Mouse (Mus musculus): Measurements from ENCODE around the gene Rhox3c. TPM values are rescaled to one million over a fixed set of nuclear protein-coding genes. Genes with fewer than 3 reads are reported as not detected.

Rhox3c gene
- not detected for polyA plus RNA-seq (2014; fragmentation: Illumina TruSeq; extraction: RNeasy Lipid Tissue Mini Kit (QIAGEN cat#74804); ENCODE audit: low read depth, low replicate concordance)

GRCm38 (mm10) chrX:37458285-37458684 lies at the start of gene Rhox3c:
Rhox3c (plus strand) TSS chrX:37458585.

GRCm38 (mm10) chrX:37411767-37412166 lies 46.6 kb upstream of the Rhox3c start, which contains the start of gene Rhox2b:
Rhox2b (plus strand) TSS chrX:37412067.

GRCm38 (mm10) chrX:37432194-37432593 lies 26.2 kb upstream of the Rhox3c start, which contains the start of gene Rhox4b:
Rhox4b (plus strand) TSS chrX:37432494.

GRCm38 (mm10) chrX:37453380-37453779 lies 5.0 kb upstream of the Rhox3c start, which contains the start of gene Rhox2c:
Rhox2c (plus strand) TSS chrX:37453680.

GRCm38 (mm10) chrX:37480037-37480436 lies 21.7 kb downstream of the Rhox3c start, which contains the start of gene Rhox4c:
Rhox4c (plus strand) TSS chrX:37480337.

GRCm38 (mm10) chrX:37514059-37514458 lies 55.7 kb downstream of the Rhox3c start, which contains the start of gene Rhox4d:
Rhox4d (plus strand) TSS chrX:37514359.

Other genes with a start within 250 kb of the Rhox3c start
- gene Gm9, start 247.5 kb upstream of the Rhox3c start, polyA plus RNA-seq (2014; fragmentation: Illumina TruSeq; extraction: RNeasy Lipid Tissue Mini Kit (QIAGEN cat#74804); ENCODE audit: low read depth, low replicate concordance) = not detected
- not detected for gene Rhox1, start 236.3 kb upstream of the Rhox3c start, polyA plus RNA-seq (2014; fragmentation: Illumina TruSeq; extraction: RNeasy Lipid Tissue Mini Kit (QIAGEN cat#74804); ENCODE audit: low read depth, low replicate concordance)
- not detected for gene Rhox2a, start 213.6 kb upstream of the Rhox3c start, polyA plus RNA-seq (2014; fragmentation: Illumina TruSeq; extraction: RNeasy Lipid Tissue Mini Kit (QIAGEN cat#74804); ENCODE audit: low read depth, low replicate concordance)
- not detected for gene Rhox3a, start 208.7 kb upstream of the Rhox3c start, polyA plus RNA-seq (2014; fragmentation: Illumina TruSeq; extraction: RNeasy Lipid Tissue Mini Kit (QIAGEN cat#74804); ENCODE audit: low read depth, low replicate concordance)
- gene Rhox4a, start 193.2 kb upstream of the Rhox3c start, polyA plus RNA-seq (2014; fragmentation: Illumina TruSeq; extraction: RNeasy Lipid Tissue Mini Kit (QIAGEN cat#74804); ENCODE audit: low read depth, low replicate concordance) = not detected
- not detected for gene Rhox3a2, start 78.6 kb upstream of the Rhox3c start, polyA plus RNA-seq (2014; fragmentation: Illumina TruSeq; extraction: RNeasy Lipid Tissue Mini Kit (QIAGEN cat#74804); ENCODE audit: low read depth, low replicate concordance)
- not detected for gene Rhox4a2, start 67.7 kb upstream of the Rhox3c start, polyA plus RNA-seq (2014; fragmentation: Illumina TruSeq; extraction: RNeasy Lipid Tissue Mini Kit (QIAGEN cat#74804); ENCODE audit: low read depth, low replicate concordance)
- gene Rhox2b, start 46.5 kb upstream of the Rhox3c start, polyA plus RNA-seq (2014; fragmentation: Illumina TruSeq; extraction: RNeasy Lipid Tissue Mini Kit (QIAGEN cat#74804); ENCODE audit: low read depth, low replicate concordance) = not detected
- gene Rhox4b, start 26.1 kb upstream of the Rhox3c start, polyA plus RNA-seq (2014; fragmentation: Illumina TruSeq; extraction: RNeasy Lipid Tissue Mini Kit (QIAGEN cat#74804); ENCODE audit: low read depth, low replicate concordance) = not detected
- gene Rhox2c, start 4.9 kb upstream of the Rhox3c start, polyA plus RNA-seq (2014; fragmentation: Illumina TruSeq; extraction: RNeasy Lipid Tissue Mini Kit (QIAGEN cat#74804); ENCODE audit: low read depth, low replicate concordance) = not detected
- not detected for gene Rhox4c, start 21.8 kb downstream of the Rhox3c start, polyA plus RNA-seq (2014; fragmentation: Illumina TruSeq; extraction: RNeasy Lipid Tissue Mini Kit (QIAGEN cat#74804); ENCODE audit: low read depth, low replicate concordance)
- not detected for gene Rhox2d, start 34.8 kb downstream of the Rhox3c start, polyA plus RNA-seq (2014; fragmentation: Illumina TruSeq; extraction: RNeasy Lipid Tissue Mini Kit (QIAGEN cat#74804); ENCODE audit: low read depth, low replicate concordance)
- gene Rhox4d, start 55.8 kb downstream of the Rhox3c start, polyA plus RNA-seq (2014; fragmentation: Illumina TruSeq; extraction: RNeasy Lipid Tissue Mini Kit (QIAGEN cat#74804); ENCODE audit: low read depth, low replicate concordance) = not detected
- gene Rhox2e, start 71.9 kb downstream of the Rhox3c start, polyA plus RNA-seq (2014; fragmentation: Illumina TruSeq; extraction: RNeasy Lipid Tissue Mini Kit (QIAGEN cat#74804); ENCODE audit: low read depth, low replicate concordance) = not detected
- gene Rhox3e, start 83.4 kb downstream of the Rhox3c start, polyA plus RNA-seq (2014; fragmentation: Illumina TruSeq; extraction: RNeasy Lipid Tissue Mini Kit (QIAGEN cat#74804); ENCODE audit: low read depth, low replicate concordance) = not detected
- gene Rhox4e, start 98.8 kb downstream of the Rhox3c start, polyA plus RNA-seq (2014; fragmentation: Illumina TruSeq; extraction: RNeasy Lipid Tissue Mini Kit (QIAGEN cat#74804); ENCODE audit: low read depth, low replicate concordance) = not detected
- not detected for gene Rhox2f, start 112.8 kb downstream of the Rhox3c start, polyA plus RNA-seq (2014; fragmentation: Illumina TruSeq; extraction: RNeasy Lipid Tissue Mini Kit (QIAGEN cat#74804); ENCODE audit: low read depth, low replicate concordance)
- not detected for gene Rhox3f, start 122.4 kb downstream of the Rhox3c start, polyA plus RNA-seq (2014; fragmentation: Illumina TruSeq; extraction: RNeasy Lipid Tissue Mini Kit (QIAGEN cat#74804); ENCODE audit: low read depth, low replicate concordance)
- gene Rhox4f, start 149.1 kb downstream of the Rhox3c start, polyA plus RNA-seq (2014; fragmentation: Illumina TruSeq; extraction: RNeasy Lipid Tissue Mini Kit (QIAGEN cat#74804); ENCODE audit: low read depth, low replicate concordance) = not detected
- not detected for gene Rhox3g, start 170.0 kb downstream of the Rhox3c start, polyA plus RNA-seq (2014; fragmentation: Illumina TruSeq; extraction: RNeasy Lipid Tissue Mini Kit (QIAGEN cat#74804); ENCODE audit: low read depth, low replicate concordance)
- not detected for gene Rhox2g, start 184.9 kb downstream of the Rhox3c start, polyA plus RNA-seq (2014; fragmentation: Illumina TruSeq; extraction: RNeasy Lipid Tissue Mini Kit (QIAGEN cat#74804); ENCODE audit: low read depth, low replicate concordance)
- gene Rhox4g, start 192.7 kb downstream of the Rhox3c start, polyA plus RNA-seq (2014; fragmentation: Illumina TruSeq; extraction: RNeasy Lipid Tissue Mini Kit (QIAGEN cat#74804); ENCODE audit: low read depth, low replicate concordance) = not detected
- gene Rhox3h, start 210.2 kb downstream of the Rhox3c start, polyA plus RNA-seq (2014; fragmentation: Illumina TruSeq; extraction: RNeasy Lipid Tissue Mini Kit (QIAGEN cat#74804); ENCODE audit: low read depth, low replicate concordance) = not detected
- not detected for gene Rhox2h, start 214.7 kb downstream of the Rhox3c start, polyA plus RNA-seq (2014; fragmentation: Illumina TruSeq; extraction: RNeasy Lipid Tissue Mini Kit (QIAGEN cat#74804); ENCODE audit: low read depth, low replicate concordance)